11 mouse cellular contexts compared by ENCODE assay signal in the genomic region with DNA sequence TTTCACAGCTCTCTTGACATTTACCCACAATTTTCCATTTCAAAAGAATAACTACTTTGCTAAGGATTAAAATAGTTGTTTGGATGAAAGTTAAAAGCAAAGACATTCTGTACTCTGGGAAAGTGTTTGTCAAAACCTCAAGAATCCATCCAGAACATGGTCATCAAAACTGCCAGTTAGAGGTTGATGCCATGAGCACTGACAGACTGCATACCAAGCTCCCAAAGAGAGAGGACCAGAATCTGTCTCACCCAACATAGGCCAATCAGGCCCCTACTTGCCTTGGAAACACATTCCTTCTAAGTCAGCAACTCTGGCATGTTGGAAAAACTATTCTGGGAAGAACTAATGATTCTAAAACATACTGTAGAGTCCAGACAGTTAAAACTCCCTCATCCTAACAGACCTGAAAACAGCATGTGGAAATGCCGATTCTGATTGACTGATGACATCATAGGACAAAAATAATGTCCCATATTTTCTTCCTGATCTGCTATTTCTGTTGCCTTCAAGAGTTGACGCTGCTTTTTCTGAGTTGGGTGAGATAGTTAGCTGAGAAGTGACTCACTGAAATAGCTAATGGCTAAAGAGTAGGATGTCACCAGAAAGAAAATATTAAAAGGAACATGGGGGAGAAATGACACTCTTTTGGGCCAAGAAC.
"Had no signal": no experiment of that assay in that cellular context is flagged by ENCODE, and none has a peak within 500 bp of the region (broad histone marks: within the 10 kb centered on the region; RNA-seq: fewer than 3 reads in every experiment).

No protein-coding gene starts in this region.

- ATAC-seq: midbrain, embryonic 13.5 days had no signal

- H3K36me3 ChIP-seq: limb, embryonic 13.5 days; liver, embryonic 15.5 days; midbrain, embryonic 13.5 days had no signal

- DNase-seq: kidney, adult 9 months; kidney, postnatal 14 days; left cerebral cortex, postnatal 4 days; lung, adult 2 months; lung, postnatal 10 days; right cerebral cortex, postnatal 25 days had no signal

- H3K9ac ChIP-seq: limb, embryonic 13.5 days; liver, embryonic 15.5 days; midbrain, embryonic 13.5 days had no signal

- H3K27ac ChIP-seq: limb, embryonic 13.5 days; liver, embryonic 15.5 days; macrophage; midbrain, embryonic 13.5 days had no signal

- H3K4me1 ChIP-seq: liver, embryonic 15.5 days; megakaryocyte, embryonic 14.5 days had no signal

- H3K27me3 ChIP-seq: limb, embryonic 13.5 days; liver, embryonic 15.5 days; megakaryocyte, embryonic 14.5 days; midbrain, embryonic 13.5 days had no signal

- H3K4me2 ChIP-seq: limb, embryonic 13.5 days; liver, embryonic 15.5 days; midbrain, embryonic 13.5 days had no signal

- H3K4me3 ChIP-seq: limb, embryonic 13.5 days; liver, embryonic 15.5 days; megakaryocyte, embryonic 14.5 days; midbrain, embryonic 13.5 days had no signal

- H3K9me3 ChIP-seq: limb, embryonic 13.5 days; liver, embryonic 15.5 days; midbrain, embryonic 13.5 days had no signal
